Mouse (Mus musculus) heart, postnatal 10 days (tissue): ENCODE results near the gene Olfr66. TPM values are rescaled to one million over a fixed set of nuclear protein-coding genes. Genes with fewer than 3 reads are reported as not detected.

Experiments used
- DNase-seq, 2 experiments: peaks; one replicate each; pipeline ENCODE4 v3.0.0; 2021
- intact Hi-C: fragments of 180-260 bp; cut with DNase I; formaldehyde crosslinking; loops from one replicate; pipeline ENCODE4 v1.15.1; 2025
- total RNA-seq, 2 experiments: library from RNA; stranded (reverse); gene quantifications; 2 replicates each; pipeline ENCODE4 v1.2.3; 2021

The Olfr66 gene
- total RNA-seq, result not detected

DNA sequence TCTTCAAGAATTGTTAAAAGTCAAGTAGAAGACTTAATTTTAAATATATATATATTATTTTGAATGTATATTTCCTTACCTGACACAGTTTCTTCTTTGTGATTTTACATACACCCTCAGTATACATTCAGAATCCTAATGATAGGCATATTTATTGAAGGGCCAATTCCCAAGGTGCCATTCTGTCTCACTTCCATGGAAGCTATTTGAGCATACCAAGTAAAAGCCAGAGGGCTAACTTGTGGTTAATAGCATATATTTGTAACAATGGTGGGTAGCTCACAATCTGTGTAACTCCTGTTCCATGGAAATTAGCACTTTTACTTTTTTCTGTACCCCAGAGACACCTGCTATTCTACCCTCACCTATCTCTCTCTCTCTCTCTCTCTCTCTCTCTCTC is at the start of gene Olfr66:
Gene Olfr66, minus strand, starts transcription at position 101 of the 400 bp plus-strand sequence.
- intact Hi-C loops, result no loop called here
- no peak for DNase-seq

DNA sequence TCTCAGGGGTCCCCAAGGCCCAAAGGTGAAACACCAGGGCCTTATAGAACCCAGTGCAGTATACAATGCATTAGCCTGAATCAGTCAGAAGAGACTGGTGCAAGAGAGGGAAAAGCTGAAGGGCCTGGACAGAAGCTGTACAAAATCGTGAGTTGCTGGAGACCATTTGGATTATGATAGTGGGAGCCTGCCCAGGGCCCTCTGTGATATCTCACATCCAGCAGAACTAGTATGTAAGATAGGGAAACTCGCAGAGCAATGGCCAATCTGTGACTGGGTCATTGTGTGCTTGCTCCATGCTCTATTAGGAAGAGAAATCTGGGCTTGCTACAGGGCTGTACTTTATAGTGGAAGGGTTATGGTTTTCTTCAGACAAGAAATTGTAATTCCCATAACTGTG is 48.2 kb upstream of the Olfr66 start, which contains the start of gene Olfr632:
Gene Olfr632, plus strand, starts transcription at position 84 of the 400 bp plus-strand sequence.
- intact Hi-C loops, result no loop called here

DNA sequence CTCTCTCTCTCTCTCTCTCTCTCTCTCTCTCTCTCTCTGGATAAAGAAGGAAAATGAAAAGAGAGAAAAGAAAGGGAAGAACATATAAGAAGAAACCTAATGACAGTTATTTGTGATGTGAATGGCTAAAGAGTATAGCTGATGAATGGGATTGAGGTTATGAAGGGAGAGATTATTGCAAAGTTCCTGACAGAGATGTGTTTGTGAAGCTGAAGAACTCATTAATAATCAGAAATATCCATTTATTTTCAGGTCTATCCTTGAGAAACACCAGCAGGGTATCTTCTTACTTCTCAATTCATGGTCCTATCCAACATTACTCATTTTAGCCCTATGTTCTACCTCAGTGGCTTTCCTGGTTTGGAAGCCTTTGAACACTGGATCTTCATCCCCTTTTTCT is 42.5 kb upstream of the Olfr66 start, which contains the start of gene Olfr631:
Gene Olfr631, plus strand, starts transcription at position 301 of the 400 bp plus-strand sequence.
- intact Hi-C loops, result no loop called here
- DNase-seq, result no peak

More for the DNA sequence above, 48.2 kb upstream of the Olfr66 start, which contains the start of gene Olfr632:
- no peak for DNase-seq

DNA sequence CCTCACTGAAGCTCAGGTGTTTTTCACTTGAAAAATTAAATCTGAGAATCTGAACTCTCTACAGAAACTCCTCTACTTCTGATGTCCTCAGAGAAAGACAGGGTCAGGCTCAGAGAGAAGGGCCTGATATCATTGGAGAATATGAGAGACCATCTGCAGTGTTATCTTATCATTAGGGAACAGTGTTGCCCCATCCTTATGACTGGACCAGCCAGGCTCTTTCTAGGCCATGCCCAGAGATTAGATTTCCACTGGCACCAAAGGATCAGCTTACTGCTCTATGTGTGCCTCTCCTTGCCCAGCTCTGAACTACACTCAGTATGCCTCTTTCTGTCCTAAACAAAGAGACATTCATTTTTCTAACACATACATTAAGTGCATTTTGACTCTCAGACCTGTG is 29.3 kb upstream of the Olfr66 start:
- intact Hi-C loops, result no loop called here
- no peak for DNase-seq

DNA sequence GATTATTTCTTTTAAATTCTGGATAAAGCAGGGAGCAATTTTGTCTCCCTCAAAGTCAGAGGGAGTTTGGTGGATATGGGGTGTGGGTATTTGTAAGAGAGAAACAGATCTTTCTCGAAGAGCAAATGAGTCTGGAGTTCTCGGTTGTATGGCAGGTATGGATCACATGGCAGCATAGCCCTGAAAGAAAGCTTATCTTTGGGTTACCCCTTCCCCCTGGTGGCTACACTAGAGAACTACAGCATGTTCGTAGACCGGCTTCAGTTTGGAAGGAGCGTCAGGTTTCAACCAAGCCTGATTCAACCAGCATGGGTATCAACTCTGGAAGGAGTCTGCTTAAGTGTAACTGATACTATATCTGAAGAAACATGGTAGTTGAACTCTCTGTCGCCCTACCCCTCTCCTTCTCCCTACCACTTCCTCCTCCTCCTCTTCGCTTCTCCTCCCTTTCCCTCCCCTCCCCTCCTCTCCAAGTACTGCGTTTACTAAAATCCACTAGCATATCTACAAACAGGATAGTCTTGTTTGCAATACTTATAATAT is 27.0 kb upstream of the Olfr66 start:
- intact Hi-C loops, result no loop called here
- DNase-seq, result no peak

DNA sequence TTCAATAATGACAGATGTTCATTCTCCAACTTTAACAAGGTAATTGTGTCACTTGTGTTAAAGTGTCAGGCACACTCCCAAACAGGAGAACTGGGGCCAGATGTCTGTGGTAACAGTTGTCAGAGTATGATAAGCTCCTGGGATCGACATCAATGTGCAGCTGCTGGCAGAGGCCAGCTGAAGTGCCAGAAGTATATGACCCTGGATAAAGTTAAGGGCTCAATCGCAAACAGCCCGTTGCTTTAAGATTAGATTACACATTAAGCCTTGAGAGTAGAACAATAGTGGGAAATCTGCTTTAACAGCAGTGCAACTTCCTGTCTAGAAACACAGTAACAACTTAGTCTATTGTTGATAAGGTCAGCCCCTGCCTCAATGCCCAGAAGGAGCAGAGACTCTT is 24.0 kb upstream of the Olfr66 start:
- intact Hi-C loops, result no loop called here

DNA sequence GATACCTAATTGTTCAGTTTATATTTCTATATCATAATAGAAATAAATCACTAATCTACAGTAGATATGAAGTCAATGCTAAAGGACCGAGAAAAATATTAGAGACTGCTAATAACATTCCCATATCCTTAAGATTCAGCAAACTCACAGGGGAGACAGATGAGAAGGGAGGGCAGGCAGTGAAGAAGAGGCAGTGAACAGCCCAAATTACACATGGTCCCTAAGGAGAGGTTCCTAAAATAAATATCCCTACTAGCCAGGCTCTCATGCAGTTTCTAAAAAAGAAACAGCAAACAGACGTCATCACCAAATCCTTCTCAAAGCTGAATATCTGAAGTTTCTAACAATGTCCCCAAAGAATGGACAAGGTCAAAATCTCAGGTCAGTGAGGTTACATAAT is 17.1 kb upstream of the Olfr66 start, which contains the start of gene Olfr65:
Gene Olfr65, plus strand, starts transcription at position 301 of the 400 bp plus-strand sequence.
- intact Hi-C loops, result no loop called here
- no peak for DNase-seq

More for the DNA sequence above, 24.0 kb upstream of the Olfr66 start:
- peak; percentile 3 to 22 for DNase-seq

DNA sequence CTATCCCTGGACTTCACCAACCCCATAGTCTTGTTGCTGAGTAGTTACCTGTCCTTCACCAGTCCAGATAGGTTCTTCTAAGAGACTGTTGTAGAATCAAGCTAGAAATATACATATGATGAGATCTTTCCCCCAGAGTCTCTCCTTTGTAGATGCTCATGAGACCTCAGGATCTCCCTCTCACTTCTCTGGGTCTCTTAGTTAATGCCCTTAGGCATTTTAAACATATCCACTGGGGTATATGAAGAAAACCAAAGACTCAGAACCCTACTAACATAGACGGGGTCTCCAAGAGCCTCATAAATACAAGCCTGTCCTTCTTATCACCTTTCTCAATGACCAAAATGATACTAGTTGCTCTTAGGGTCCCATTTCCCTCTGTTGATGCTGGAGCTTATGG is 8.3 kb upstream of the Olfr66 start, which contains the start of gene Olfr64:
Gene Olfr64, minus strand, starts transcription at position 101 of the 400 bp plus-strand sequence.
- no peak for DNase-seq
- intact Hi-C loops, result no loop called here

DNA sequence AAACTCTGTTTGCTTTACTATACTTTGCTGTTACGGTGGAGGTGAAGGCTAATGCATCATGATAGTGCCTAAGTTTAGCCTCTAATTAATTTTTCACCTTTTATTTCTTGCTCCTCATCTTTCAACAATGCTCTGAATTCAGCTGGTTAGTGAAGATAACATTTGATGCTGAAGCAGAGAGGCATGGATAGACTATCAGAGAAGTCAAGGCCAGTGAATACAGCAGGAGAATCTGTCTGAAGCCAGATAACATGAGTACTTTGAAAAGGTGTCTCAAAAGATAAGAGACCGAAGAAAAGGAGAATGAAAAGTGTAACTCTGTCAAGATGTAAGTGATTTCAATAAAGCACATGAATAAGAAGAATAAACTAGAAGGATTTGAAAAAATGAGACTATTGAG is 9.0 kb downstream of the Olfr66 start:
- intact Hi-C loops, result no loop called here
- no peak for DNase-seq

DNA sequence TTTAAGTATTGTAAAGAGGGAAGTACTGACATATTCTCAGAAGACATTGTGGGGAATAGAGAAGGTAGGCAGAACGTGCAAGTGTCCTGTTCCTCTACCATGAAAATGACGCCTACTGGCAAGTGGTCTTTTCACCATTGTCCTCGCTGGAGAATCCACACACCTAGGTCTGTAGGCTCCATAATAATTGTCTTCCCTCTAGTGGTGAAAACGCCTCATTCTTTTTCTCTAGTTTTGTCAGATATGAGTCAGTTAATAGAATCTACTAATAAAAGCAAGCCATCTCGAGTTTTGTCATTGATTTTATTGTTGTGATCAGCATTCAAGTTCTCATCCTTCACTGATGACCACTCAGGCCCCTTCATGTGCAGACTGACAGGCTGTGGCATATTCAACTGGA is 11.6 kb downstream of the Olfr66 start:
- no peak for DNase-seq
- intact Hi-C loops, result loop anchor here (5.0 kb wide), 2 partner anchors 82 to 1367 kb away; partner anchors contain the start of gene Olfr67

DNA sequence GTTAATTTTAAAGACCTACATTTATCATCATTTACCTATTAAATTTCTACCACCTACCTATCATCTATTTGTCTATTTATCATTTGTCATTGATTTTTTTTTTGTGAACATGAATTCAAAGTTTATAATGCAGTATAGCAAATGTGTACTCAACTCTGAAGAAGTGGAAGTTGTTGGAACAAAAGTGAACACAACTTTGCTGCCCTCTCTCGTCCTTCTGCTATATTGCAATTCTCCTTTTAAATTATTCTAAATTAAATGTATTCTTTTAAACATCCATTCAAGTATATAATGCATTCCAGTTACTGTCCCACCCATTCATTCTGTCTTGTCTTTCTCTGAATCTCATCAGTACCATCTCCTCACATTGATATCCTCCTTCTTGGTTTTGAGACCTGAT is 13.0 kb downstream of the Olfr66 start:
- intact Hi-C loops, result loop anchor here (5.0 kb wide), 2 partner anchors 81 to 1366 kb away; partner anchors contain the start of gene Olfr67
- DNase-seq, result peak in 1 of 2 experiments; percentile 16

DNA sequence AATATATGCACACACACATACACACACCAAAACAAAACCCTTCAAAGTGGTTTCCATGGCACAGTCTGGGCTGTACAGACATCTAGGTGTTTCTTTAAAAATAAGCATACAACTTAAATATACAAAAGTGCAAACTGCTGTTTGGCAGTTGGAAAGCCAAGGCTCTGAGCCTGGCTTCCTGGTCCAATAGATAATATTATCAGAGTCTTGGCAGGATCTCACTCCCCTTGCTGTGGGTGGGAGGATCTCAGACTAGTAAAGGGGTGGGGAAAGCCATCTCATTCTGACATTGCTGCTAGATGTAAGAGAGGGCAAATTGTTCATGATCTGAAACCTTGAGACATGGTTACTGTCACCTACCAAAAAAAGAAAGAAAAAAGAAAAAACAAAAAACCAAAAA is 15.4 kb downstream of the Olfr66 start:
- DNase-seq, result no peak
- intact Hi-C loops, result loop anchor here (5.0 kb wide), 2 partner anchors 78 to 1363 kb away; partner anchors contain the start of gene Olfr67

DNA sequence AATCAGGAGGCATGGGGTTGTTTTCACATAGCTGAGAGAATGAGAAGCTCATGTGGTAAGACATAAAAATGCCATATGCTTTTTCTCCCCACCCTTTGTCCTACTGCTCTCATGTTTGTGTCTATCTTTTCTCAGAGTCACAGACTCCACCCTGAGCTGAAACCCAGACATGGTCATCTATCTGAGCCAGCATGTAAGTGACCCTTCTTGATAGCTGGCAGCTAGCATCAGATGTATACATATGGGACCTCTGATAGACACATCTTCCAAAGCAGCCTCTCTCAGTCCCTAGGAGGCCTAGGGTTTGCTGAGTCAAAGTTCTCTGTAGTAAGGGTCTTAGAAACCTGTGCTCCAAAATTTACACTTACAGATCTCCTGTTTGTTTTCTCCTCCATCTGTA is 20.3 kb downstream of the Olfr66 start:
- no peak for DNase-seq
- intact Hi-C loops, result no loop called here

DNA sequence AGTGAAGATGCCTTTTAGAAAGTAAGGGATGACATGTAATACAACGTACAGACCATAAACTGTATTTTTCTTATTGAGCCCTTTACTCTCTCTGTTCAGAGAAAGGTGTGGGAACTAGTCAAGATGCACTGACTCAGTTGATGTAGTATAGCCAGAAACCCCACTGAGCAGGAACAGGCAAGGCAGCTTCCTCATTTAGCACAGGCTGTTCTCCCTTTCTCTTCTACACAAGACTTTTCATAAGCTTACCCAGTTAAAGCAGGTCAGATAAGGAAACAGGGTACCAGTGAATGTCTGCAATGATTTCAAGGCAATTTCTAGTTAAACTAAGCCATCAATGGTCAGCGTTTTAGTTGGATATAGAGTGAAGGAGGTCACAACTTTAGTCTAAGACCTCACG is 24.5 kb downstream of the Olfr66 start:
- no peak for DNase-seq
- intact Hi-C loops, result no loop called here

DNA sequence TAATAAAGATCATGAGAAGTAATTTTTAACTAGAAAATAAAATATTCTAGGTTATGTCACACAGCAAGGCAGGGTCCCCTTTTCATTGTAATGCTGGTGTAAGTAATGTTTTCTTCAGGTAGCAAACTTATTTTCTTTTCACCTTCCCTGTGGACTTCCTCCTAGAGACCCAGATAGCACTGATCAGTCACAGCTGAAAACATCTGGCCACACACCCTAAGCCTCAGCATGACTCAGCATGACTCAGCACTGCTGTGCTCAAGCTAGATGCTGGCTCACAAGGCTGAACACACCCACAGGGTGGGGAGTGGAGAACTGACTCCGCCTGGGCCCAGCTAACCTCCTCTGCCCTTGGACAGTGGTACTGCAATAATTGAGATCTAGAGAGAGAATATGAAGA is 25.2 kb downstream of the Olfr66 start:
- DNase-seq, result peak; percentile 41 to 50
- intact Hi-C loops, result no loop called here

DNA sequence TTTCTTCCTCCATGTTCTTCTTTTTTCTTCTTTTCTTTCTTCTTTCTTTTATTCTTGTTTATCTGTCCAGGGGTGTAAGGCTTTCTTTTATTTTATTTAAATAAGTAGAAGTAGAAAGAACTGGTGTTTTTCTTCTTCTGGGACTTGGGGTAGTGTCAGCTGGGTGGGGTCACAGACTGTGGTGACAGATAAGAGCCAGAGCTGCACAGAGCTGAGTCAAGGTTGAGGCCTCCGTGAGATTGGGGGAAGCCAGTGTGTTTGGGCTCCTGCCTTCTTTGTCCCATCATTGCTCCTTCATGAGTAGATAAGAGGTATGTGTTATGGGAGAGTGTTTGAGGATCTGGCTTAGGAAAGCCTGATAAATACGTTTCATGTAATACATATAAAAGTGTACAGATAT is 27.0 kb downstream of the Olfr66 start:
- peak in 1 of 2 experiments; percentile 1 for DNase-seq
- intact Hi-C loops, result no loop called here

DNA sequence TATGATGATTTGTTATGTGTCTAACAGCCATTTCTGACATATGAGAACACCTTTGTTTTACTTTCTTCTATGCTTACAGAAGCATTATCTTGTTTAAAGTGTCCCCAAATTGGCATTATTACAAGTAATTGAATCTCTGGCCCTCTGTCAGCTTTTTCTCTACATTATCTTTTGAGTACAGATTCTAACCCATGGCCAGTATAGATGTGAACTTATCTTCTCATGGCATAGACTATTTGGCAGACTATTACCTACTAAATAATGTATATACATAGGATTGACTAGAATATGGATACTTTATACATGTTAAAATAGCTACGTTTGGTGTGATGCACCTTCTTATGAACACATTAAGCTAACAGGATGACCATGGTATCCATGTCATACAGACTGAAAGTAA is 31.4 kb downstream of the Olfr66 start:
- intact Hi-C loops, result no loop called here
- no peak for DNase-seq

DNA sequence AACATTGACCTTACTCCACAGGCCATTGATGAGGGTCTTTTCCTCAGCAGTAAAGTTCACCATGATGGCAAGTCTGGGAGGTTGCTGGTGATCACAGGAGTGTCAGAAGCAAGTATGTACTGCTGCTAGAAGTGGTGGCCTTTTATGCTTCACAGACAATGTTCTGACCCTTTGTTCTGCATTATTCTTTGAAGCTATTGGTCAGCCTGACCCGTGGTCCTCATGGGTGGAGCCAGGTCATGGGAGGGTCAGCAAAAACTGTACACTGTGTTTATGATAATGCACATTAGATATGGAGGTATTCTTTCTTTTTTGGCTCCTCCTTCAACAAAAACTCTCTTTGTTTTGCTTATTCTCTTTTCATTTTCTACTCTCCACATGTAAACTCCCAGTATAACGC is 33.0 kb downstream of the Olfr66 start, which contains the start of gene Hbb-y:
Gene Hbb-y, minus strand, starts transcription at position 127 of the 400 bp plus-strand sequence.
- no peak for DNase-seq
- intact Hi-C loops, result no loop called here

DNA sequence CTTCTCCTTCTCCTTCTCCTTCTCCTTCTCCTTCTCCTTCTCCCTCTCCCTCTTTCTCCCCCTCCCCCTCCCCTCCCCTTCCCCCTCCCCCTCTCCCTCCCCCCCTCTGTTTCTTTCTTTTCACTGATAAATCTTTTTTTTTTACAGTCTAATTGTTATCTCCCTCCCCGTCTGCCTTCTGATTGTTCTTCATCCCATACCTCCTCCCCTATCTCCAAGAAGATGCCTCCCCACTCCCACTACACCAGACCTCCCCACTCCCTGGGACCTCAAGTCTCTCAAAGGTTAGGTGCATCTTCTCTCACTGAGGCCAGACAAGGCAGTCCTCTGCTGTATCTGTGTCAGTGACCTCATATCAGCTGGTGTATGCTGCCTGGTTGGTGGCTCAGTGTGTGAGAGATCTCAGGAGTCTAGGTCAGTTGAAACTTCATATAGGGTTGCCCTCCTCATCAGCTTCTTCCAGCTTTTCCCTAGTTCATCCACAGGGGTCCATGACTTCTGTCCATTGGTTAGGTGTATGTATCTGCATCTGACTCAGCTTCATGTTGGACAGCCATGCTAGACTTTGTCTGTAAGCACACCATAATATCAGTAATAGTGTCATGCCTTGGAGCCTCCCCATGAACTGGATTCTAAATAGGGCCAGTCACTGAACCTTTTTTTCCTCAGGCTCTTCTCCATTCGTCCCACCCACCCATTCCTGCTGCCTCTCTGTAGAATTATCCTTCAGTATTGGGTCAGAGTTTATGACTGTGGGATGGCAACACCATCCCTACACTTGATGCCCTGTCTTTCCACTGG is 41.3 kb downstream of the Olfr66 start:
- no peak for DNase-seq
- intact Hi-C loops, result no loop called here

DNA sequence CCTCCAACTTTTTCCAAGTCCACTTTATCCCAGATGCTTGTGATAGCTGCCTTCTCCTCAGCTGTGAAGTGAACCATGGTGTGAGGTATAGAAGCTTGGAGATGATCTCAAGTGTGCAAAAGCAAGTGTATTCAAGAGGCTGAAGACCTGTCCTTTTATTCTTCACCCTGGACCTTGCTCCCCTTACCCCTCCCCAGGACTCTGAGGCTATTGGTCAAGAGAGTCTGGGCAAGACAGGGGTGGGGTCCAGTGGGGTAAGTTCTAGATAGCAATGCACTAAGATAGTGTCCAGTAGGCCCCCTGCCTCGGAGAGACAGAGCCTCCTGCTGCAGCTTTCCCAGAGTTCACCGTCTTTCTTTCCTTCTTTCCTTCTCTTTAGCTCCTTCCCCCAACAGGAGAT is 43.0 kb downstream of the Olfr66 start, which contains the start of gene Hbb-bh1:
Gene Hbb-bh1, minus strand, starts transcription at position 131 of the 400 bp plus-strand sequence.
- DNase-seq, result no peak
- intact Hi-C loops, result no loop called here

DNA sequence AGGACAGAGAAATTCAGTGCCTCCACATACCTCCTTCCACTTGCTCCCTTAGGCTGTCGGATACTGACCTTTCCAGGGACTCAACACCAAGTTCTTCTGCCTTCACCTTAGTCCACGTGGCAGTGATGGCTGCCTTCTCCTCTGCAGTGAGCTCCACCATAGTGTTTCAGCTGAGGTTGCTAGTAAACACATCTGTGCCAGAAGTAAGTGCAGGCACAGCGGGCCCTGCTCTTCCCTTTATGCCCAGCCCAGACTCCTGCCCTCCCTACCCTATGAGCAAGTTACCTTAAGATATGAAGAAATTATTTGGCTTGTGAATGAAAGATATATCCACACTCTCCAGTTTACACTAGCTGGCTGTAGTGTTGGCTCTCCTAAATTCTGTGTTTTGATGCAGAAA is 45.8 kb downstream of the Olfr66 start, which contains the start of gene Hbb-bh2:
Gene Hbb-bh2, minus strand, starts transcription at position 253 of the 400 bp plus-strand sequence.
- no peak for DNase-seq
- intact Hi-C loops, result no loop called here
